Mouse (Mus musculus): Measurements from ENCODE around the gene Rab3gap2. TPM values are rescaled to one million over a fixed set of nuclear protein-coding genes. Genes with fewer than 3 reads are reported as not detected.
"Not testable (repeated sequence)": the region's sequence is repeated elsewhere in the genome, so short reads cannot be mapped to it uniquely, and the experiment has no call there.

The Rab3gap2 gene
- total RNA-seq, 2 experiments from 2014 or later: 51.9 to 63.2 TPM

GRCm38 (mm10) chr1:185282846-185283245, 78.9 kb downstream of the Rab3gap2 start:
- peak in 1 of 2 experiments; percentile 37 for DNase-seq

DNA sequence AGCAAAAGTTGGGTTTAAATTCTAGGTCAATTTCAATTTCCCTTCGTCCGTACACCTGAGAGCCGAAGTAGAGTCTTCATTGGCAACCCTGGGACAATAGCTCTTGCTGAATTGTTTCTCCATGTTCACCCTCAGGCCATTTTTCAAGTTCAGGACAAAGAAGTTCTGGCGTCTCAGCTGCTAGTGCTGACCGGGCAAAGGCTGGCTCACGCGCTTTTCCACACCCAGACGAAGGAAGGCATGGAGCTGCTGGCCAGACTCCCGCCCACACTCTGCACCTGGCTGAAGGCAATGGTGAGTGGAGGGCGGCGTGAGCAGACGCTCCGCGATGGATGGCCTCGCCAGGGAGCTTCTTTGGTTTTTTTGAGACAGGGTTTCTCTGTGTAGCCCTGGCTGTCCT, 79.3 kb downstream of the Rab3gap2 start:
- DNase-seq: no peak

- peak; percentile 80 to 85 for DNase-seq
Measured at GRCm38 (mm10) chr1:185284740-185285139, 80.8 kb downstream of the Rab3gap2 start.

GRCm38 (mm10) chr1:185285171-185285570, 81.3 kb downstream of the Rab3gap2 start:
- DNase-seq: peak; percentile 78 to 86

- DNase-seq: no peak
Measured at GRCm38 (mm10) chr1:185287066-185287465, 83.1 kb downstream of the Rab3gap2 start.

- DNase-seq: peak in 1 of 2 experiments; percentile 24
Measured at GRCm38 (mm10) chr1:185289231-185289630, 85.3 kb downstream of the Rab3gap2 start.

DNA sequence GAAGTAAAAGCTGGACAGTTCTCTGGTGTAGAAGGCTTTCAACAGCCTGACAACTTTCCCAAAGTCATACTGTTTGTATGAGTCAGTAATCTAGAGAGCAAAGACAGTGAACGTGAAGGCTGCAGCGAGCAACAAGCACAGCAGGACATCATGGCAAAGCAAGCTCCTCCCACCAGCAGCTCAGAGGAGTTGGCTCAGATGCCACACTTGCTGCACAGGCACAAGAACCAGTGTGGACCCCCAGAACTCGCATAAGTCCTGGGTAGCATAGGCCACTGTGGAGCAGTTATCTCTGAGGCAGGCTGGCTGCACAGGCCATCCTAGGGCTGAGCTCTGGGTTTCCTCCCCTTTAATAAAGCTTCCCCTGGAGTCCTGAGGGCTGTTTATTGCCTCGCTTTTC, 87.4 kb downstream of the Rab3gap2 start:
- DNase-seq: no peak

GRCm38 (mm10) chr1:185292646-185293360, 88.9 kb downstream of the Rab3gap2 start:
- no peak for DNase-seq

- no peak for DNase-seq
Measured at GRCm38 (mm10) chr1:185296850-185297249, 92.9 kb downstream of the Rab3gap2 start.

GRCm38 (mm10) chr1:185298496-185298895, 94.6 kb downstream of the Rab3gap2 start:
- DNase-seq: peak in 1 of 2 experiments; percentile 49

GRCm38 (mm10) chr1:185302816-185303215, 98.9 kb downstream of the Rab3gap2 start:
- DNase-seq: no peak

DNA sequence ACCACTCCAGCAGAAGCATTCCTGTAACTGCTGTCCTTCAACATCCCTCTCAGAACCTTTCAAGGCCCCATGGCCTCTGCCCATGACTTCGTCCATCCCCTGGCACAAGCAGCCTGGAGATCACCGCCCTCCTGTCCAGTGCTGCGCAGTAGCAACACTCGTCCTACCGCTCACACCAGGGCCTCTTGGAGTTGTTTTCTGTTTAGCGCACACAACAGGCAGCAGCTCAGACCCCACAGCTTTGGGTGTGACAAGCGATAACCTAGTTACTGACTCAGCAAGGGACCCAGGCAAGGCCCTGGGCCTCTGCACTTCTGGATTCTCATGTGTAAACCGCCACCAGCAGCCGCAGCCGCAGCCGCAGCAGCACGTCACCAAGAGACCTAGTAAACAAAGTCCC, 102.9 kb downstream of the Rab3gap2 start:
- DNase-seq: no peak

GRCm38 (mm10) chr1:185307645-185308044, 103.7 kb downstream of the Rab3gap2 start:
- no peak for DNase-seq

GRCm38 (mm10) chr1:185308334-185308733, 104.4 kb downstream of the Rab3gap2 start:
- no peak for DNase-seq

GRCm38 (mm10) chr1:185308908-185309307, 105.0 kb downstream of the Rab3gap2 start:
- peak; percentile 47 to 52 for DNase-seq

GRCm38 (mm10) chr1:185311949-185312348, 108.0 kb downstream of the Rab3gap2 start:
- DNase-seq: no peak

DNA sequence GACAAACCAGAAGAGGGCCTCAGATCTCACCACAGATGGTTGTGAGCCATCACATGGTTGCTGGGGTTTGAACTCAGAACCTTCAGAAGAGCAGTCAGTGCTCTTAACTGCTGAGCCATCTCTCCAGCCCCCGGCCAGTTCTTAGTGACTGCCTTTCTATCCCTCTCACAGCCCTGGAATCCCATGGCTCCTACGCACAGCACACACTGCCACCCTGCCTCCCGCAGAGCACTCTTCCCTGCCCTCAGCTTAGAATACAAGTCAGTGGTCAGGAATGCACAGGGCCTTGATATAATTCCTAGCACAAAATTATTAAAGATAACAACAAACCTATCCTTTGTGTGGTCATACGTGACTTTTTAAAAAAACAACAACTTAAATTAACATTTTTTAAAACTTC, 110.6 kb downstream of the Rab3gap2 start:
- DNase-seq: no peak

- no peak for DNase-seq
Measured at GRCm38 (mm10) chr1:185315846-185316568, 112.1 kb downstream of the Rab3gap2 start.

DNA sequence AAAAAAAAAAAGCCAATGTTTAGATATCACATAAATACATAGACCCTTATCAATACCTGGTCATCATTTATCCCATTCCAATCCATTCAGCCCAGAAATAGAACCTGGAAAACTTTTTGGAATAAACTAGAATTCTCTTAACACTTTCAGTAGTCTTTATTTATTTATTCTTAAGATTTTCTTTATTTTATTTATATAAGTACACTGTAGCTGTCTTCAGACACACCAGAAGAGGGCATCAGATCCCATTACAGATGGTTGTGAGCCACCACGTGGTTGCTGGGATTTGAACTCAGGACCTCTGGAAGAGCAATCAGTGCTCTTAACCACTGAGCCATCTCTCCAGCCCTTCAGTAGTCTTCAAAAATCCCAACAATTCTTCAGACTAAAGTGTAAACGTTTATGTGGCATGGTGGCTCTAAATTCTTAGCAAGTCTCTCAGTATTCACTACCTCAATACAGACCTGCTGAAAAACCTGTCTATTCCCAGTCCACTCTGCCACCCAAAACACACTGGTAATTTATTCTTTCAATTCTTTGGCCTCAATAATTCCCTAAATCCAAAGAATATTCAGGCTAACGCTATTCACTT, 123.9 kb downstream of the Rab3gap2 start:
- DNase-seq: not testable (repeated sequence)

DNA sequence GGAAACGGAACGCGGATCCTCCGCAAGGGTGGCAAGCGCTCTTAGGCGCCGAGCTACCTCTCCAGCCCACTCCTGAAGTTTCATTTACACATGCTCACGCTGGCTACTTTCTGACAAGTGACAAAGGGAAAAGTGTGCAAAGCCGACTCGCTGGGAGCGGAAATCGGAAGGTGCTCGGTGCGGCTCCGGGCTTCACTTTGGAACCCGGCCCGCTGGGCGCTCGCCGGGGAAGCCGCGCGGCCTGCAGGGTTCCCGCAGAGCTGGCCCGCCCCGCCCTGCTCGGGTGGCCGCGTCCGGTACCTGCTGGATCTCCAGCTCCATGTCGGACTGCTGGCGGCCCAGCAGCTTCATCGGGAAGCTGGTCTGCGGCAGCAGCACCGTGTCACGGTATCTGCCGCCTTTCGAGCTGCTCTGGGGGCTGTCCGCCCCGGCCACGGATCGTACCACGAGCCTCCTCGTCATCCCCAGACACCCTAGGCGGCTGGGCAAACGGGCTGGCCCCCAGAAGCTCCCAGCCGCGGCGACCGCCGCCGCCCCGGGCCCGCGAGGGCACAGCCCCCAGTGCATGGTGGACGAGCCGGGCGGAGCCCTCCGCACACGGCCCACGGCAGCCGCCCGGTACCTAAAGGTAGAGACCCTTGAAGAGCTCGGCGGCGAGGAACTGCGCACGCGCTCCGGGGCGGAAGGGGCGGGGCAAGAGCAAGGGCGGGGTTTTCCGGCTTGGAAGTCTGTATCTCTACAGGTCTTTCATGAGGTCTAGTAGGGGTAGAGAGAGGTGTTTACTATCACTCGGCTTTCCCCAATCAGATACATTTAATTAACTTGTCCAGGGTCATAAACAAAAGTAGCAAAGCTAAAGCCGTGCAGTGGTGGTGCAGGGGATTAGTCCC, 125.0 kb downstream of the Rab3gap2 start, which contains the start of gene Iars2:
Gene Iars2 (minus strand): TSS at position 676 of the 890 bp plus-strand sequence.
- DNase-seq: peak; percentile 93 to 95

DNA sequence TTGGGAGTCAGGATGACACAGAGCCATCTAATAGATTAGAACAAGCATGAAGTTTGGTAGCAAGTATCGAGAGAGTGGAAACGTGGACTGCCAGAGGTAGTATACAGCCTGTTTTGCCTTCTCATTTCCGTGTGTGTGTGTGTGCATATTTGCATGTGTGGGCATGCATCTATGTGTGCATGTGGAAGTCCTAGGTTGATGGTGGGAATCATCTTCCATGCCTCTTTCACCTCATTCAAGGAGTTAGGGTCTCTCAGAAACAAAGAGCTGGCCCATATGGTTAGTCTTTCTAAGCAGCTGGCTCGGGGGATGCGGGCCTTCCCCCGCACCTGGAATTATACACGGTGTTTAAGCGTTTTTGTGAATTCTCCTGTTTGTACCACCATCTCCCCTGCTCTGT, 125.9 kb downstream of the Rab3gap2 start:
- DNase-seq: no peak

GRCm38 (mm10) chr1:185331364-185331763, 127.4 kb downstream of the Rab3gap2 start:
- DNase-seq: no peak
